Mouse (Mus musculus) adrenal gland, postnatal 4 days (tissue): ENCODE measurements around the gene Lrrc29. TPM values are rescaled to one million over a fixed set of nuclear protein-coding genes. Genes with fewer than 3 reads are reported as not detected.
A peak's percentile ranks its signal among the peaks of the same experiment; 100 is the strongest.
"Not testable (repeated sequence)": the region's sequence is repeated elsewhere in the genome, so short reads cannot be mapped to it uniquely, and the experiment has no call there.

Experiments used
- DNase-seq, 2 experiments: peaks; one replicate each; pipeline ENCODE4 v3.0.0; 2021 to 2022; ENCODE audit warnings: low spot score in 2 of 2, mixed read lengths in 2 of 2
- total RNA-seq, 2 experiments: library from RNA; stranded (reverse); gene quantifications; 2 replicates each; pipeline ENCODE4 v1.2.3; 2021

Lrrc29 gene
- total RNA-seq, 2 experiments from 2014 or later = 14.3 to 16.3 TPM

GRCm38 (mm10) chr8:105291364-105291763 lies 34.7 kb downstream of the Lrrc29 start:
- not testable (repeated sequence) for DNase-seq

- DNase-seq = peak; percentile 64 to 87
These were observed 35.3 kb downstream of the Lrrc29 start for GRCm38 (mm10) chr8:105290554-105291314.

- DNase-seq = no peak
These were observed 36.1 kb downstream of the Lrrc29 start, which contains the start of gene 4931428F04Rik for GRCm38 (mm10) chr8:105289805-105290460. Gene 4931428F04Rik, minus strand, starts transcription at chr8:105289864.

GRCm38 (mm10) chr8:105288958-105289732 lies 36.9 kb downstream of the Lrrc29 start:
- DNase-seq = peak; percentile 78 to 85

GRCm38 (mm10) chr8:105288231-105288630 lies 37.8 kb downstream of the Lrrc29 start:
- no peak for DNase-seq

GRCm38 (mm10) chr8:105286907-105287306 lies 39.2 kb downstream of the Lrrc29 start:
- DNase-seq = no peak

GRCm38 (mm10) chr8:105285514-105285913 lies 40.6 kb downstream of the Lrrc29 start:
- DNase-seq = no peak

- DNase-seq = no peak
These were observed 43.0 kb downstream of the Lrrc29 start for GRCm38 (mm10) chr8:105283074-105283473.

GRCm38 (mm10) chr8:105282239-105282638 lies 43.8 kb downstream of the Lrrc29 start:
- DNase-seq = no peak

- no peak for DNase-seq
These were observed 44.3 kb downstream of the Lrrc29 start for GRCm38 (mm10) chr8:105281821-105282220.

- DNase-seq = no peak
These were observed 45.5 kb downstream of the Lrrc29 start for GRCm38 (mm10) chr8:105280567-105280966.

- DNase-seq = peak; percentile 56 to 62
These were observed 47.2 kb downstream of the Lrrc29 start for GRCm38 (mm10) chr8:105278911-105279334.

GRCm38 (mm10) chr8:105276292-105277120 lies 49.6 kb downstream of the Lrrc29 start:
- DNase-seq = no peak

- DNase-seq = no peak
These were observed 50.2 kb downstream of the Lrrc29 start, which contains the start of gene Nol3 for GRCm38 (mm10) chr8:105275840-105276239. Gene Nol3, plus strand, starts transcription at chr8:105276140.

- DNase-seq = no peak
These were observed 50.7 kb downstream of the Lrrc29 start for GRCm38 (mm10) chr8:105275387-105275786.

GRCm38 (mm10) chr8:105270916-105271186 lies 55.2 kb downstream of the Lrrc29 start:
- no peak for DNase-seq

- DNase-seq = no peak
These were observed 55.8 kb downstream of the Lrrc29 start for GRCm38 (mm10) chr8:105270101-105270915.

GRCm38 (mm10) chr8:105269461-105269947 lies 56.6 kb downstream of the Lrrc29 start, which contains the start of gene Hsf4:
Gene Hsf4, plus strand, starts transcription at chr8:105269801.
- DNase-seq = no peak

- no peak for DNase-seq
These were observed 57.0 kb downstream of the Lrrc29 start for GRCm38 (mm10) chr8:105269075-105269458.
